Mouse (Mus musculus) liver, adult 2 months (tissue): ENCODE data around the gene Siah2. TPM values are rescaled to one million over a fixed set of nuclear protein-coding genes. Genes with fewer than 3 reads are reported as not detected.
A peak's percentile ranks its signal among the peaks of the same experiment; 100 is the strongest.

ENCODE experiments used
- DNase-seq: peaks from one replicate; pipeline ENCODE4 v3.0.0-alpha.2; 2011; ENCODE audit warnings: low read depth, low spot score; ENCODE audit errors: extremely low read depth
- H3K27ac ChIP-seq: fragments of 200-500 bp; replicated peaks from 2 replicates; pipeline ENCODE4 v1.5.1; 2012; ENCODE audit warnings: low read depth, mild to moderate bottlenecking, control low read depth, inconsistent platforms, low read length; ENCODE audit not compliant: insufficient read depth
- H3K27me3 ChIP-seq: fragments of 200-500 bp; 2 replicates; pipeline ENCODE4 v1.6.1; 2012; ENCODE audit warnings: mild to moderate bottlenecking, moderate library complexity, low read length, inconsistent platforms; ENCODE audit not compliant: control insufficient read depth, insufficient read depth
- H3K36me3 ChIP-seq: fragments of 200-500 bp; 2 replicates; pipeline ENCODE4 v1.6.1; 2012; ENCODE audit warnings: low read length, inconsistent platforms; ENCODE audit not compliant: control insufficient read depth, insufficient read depth
- H3K4me1 ChIP-seq: fragments of 200-500 bp; 2 replicates; pipeline ENCODE4 v1.6.1; 2011; ENCODE audit warnings: low read length; ENCODE audit not compliant: control insufficient read depth, insufficient read depth
- H3K4me3 ChIP-seq: fragments of 200-500 bp; 2 replicates; pipeline ENCODE4 v1.5.1; 2011; ENCODE audit warnings: low read depth, mild to moderate bottlenecking, control low read depth, low read length, moderate library complexity; ENCODE audit not compliant: insufficient read depth
- H3K79me2 ChIP-seq: fragments of 200-500 bp; 2 replicates; pipeline ENCODE4 v1.6.1; 2012; ENCODE audit warnings: inconsistent platforms, mild to moderate bottlenecking, low read length, moderate library complexity; ENCODE audit not compliant: control insufficient read depth, insufficient read depth
- H3K9ac ChIP-seq: fragments of 200-500 bp; 2 replicates; pipeline ENCODE4 v1.6.1; 2012; ENCODE audit warnings: low read depth, mild to moderate bottlenecking, control low read depth, inconsistent platforms, low read length
- CTCF ChIP-seq: fragments of 200-500 bp; IDR thresholded peaks from 2 replicates; pipeline ENCODE4 v1.5.1; 2011; ENCODE audit warnings: low read depth, low read length, control low read depth
- POLR2A ChIP-seq: fragments of 200-500 bp; IDR thresholded peaks from 2 replicates; pipeline ENCODE4 v1.6.1; 2011; ENCODE audit warnings: low read length, control low read depth; ENCODE audit not compliant: insufficient read depth; ENCODE audit errors: extremely low read depth
- WGBS: fragments of 180-500 bp; shearing (Covaris S2); methylation state at CpG from one replicate; pipeline ENCODE4 v1.1.7; 2018; 5-methylcytosine and 5-hydroxymethylcytosine counted together
- polyA plus RNA-seq: library from polyadenylated mRNA; depleted of rRNA; stranded (reverse); fragments of >200 nt; gene quantifications from 2 replicates; pipeline ENCODE4 v1.2.3, GENCODE M21; 2012; rRNA removed
- total RNA-seq: library from RNA; depleted of rRNA; stranded (reverse); fragments of >200 nt; gene quantifications from 2 replicates; pipeline ENCODE4 v1.2.3, GENCODE M21; 2014; rRNA removed

Gene Siah2
- total and polyA plus RNA-seq, 2 experiments, result 9.6 to 29.4 TPM

DNA sequence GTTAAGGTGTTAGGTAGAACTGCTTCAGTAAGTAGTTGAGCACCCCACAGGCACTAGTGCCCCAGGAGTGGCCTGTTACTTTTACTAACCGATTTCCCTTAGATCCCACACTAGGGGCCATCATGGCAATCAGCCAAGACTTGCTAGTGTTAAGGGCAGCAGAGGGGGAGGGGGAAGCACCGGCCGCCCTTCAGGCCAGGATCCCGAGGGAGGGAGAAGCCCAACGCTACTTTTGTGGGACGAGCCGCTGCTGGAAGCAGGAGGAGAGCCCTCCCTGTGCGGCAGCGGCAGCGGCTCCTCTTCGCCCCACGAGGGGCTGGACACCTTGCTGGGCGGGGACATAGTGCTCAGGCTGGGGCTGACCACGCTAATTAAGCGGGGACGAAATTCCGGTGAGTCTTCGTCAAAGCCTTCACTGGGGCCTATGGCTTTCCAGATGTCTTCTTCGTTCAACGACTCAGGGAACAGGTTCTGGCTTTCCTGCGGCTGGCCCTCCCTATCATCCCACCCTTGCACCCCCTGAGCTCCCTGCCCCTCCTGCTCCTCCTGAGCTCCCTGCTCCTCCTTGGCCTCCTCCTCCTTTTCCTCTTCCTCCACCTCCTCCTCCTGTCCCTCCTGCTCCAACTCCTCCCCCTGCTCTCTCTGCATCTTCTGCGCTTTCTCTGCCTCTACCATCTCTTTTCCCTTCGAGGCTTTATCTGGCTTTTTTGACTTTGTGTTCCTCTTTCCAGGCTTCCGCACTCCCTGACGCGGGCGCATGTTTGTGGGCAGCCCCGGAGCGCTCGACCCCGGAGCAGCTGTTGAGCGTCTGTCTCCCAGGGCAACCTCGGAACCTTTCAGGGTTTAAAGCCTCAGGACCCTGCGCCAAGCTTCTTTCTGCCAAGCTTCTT, 55.5 kb downstream of the Siah2 start, which contains the start of gene Erich6:
TSS of gene Erich6 (minus strand) at position 802 of the 890 bp plus-strand sequence.
- H3K79me2 ChIP-seq, result no peaks in the 10 kb centered on the region
- H3K27ac ChIP-seq, result no peak within 1 kb of the TSS
- H3K27me3 ChIP-seq, result no peaks in the 10 kb centered on the region
- TF ChIP-seq CTCF, result no peak
- no peak for TF ChIP-seq POLR2A
- H3K9ac ChIP-seq, result peak within 1 kb of the TSS; percentile 61
- H3K4me1 ChIP-seq, result peaks cover 4% of the 10 kb centered on the region
- H3K36me3 ChIP-seq, result no peaks in the 10 kb centered on the region
- WGBS, result 4% methylated on average over 34 of the region's 34 CpGs
- DNase-seq, result no peak
- H3K4me3 ChIP-seq, result peak within 1 kb of the TSS; percentile 58; the same call in 1 of the 2 replicates

DNA sequence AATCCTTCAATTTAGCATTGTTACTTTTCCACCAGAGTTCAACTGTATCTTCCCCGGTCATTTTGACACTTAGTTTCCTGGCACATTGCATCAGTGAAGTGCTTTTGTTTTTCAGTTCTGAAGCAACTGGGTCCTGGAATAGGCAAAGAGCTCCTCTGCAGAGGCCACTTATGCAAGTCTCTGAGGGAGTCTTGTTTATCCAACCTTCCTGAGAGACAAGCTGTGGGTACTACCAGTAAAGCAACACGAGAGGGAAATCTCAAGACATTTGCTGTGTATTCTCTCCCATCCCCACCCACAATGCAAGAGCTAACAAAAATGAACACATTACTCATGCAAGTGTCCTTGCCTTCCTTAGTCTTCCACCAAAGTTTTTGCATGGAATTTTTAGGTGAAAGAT, 60.5 kb downstream of the Siah2 start:
- Histone ChIP-seq H3K4me1 (peaks cover 4% of the 10 kb centered on the region), H3K79me2 (no peaks in the 10 kb centered on the region), H3K27ac (no peak overlapping the region), H3K9ac (no peak overlapping the region), H3K36me3 (no peaks in the 10 kb centered on the region), H3K27me3 (no peaks in the 10 kb centered on the region), H3K4me3 (no peak overlapping the region)
- DNase-seq, result no peak
- 80% methylated on average over 2 of the region's 2 CpGs for WGBS
- TF ChIP-seq POLR2A, result no peak
- TF ChIP-seq CTCF, result no peak

DNA sequence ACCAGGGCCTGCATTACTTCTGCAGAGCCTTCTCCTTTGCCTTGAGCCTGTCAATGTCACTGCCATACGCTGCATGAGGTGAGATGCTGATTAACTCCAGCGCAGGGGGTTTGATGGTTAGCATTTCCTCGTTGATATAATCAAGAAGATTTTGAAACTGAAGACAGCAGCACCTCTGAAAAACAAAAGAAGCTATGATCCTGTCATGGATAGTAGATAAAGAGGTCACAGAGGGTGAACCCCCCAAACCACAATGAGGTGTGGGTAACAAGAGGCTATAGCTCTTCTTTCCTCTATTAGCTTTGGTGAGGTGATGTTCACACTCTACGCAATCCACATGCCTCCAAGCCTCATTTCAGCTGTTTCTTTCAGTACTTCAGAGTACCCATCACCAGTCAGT, 67.2 kb downstream of the Siah2 start:
- 89% methylated on average over 4 of the region's 4 CpGs for WGBS
- Histone ChIP-seq H3K79me2 (no peaks in the 10 kb centered on the region), H3K9ac (no peak overlapping the region), H3K27me3 (no peaks in the 10 kb centered on the region), H3K4me1 (no peaks in the 10 kb centered on the region), H3K36me3 (no peaks in the 10 kb centered on the region), H3K4me3 (no peak overlapping the region), H3K27ac (no peak overlapping the region)
- no peak for DNase-seq
- TF ChIP-seq POLR2A (no peak), CTCF (no peak)

Other genes with a start within 250 kb of the Siah2 start
- gene Eif2a, start 166.6 kb downstream of the Siah2 start, total RNA-seq, result 52.5 and 66.7 TPM in 2 replicates
- 5.4 and 5.7 TPM in 2 replicates for gene Eif2a, start 166.6 kb downstream of the Siah2 start, polyA plus RNA-seq
- gene Serp1, start 166.5 kb downstream of the Siah2 start, total RNA-seq, result 165 and 177 TPM in 2 replicates
- 45.5 and 54.5 TPM in 2 replicates for gene Serp1, start 166.5 kb downstream of the Siah2 start, polyA plus RNA-seq
- gene Selenot, start 115.8 kb downstream of the Siah2 start, total RNA-seq, result 145 and 147 TPM in 2 replicates
- gene Selenot, start 115.8 kb downstream of the Siah2 start, polyA plus RNA-seq, result 41.5 and 46.8 TPM in 2 replicates
- gene Erich6, start 55.2 kb downstream of the Siah2 start, total RNA-seq, result not detected in 2 replicates
- gene Erich6, start 55.2 kb downstream of the Siah2 start, polyA plus RNA-seq, result not detected in 2 replicates
- gene Mindy4b-ps, start 129.9 kb upstream of the Siah2 start, total RNA-seq, result not detected in 2 replicates
- not detected in 2 replicates for gene Mindy4b-ps, start 129.9 kb upstream of the Siah2 start, polyA plus RNA-seq
- gene Clrn1, start 192.9 kb upstream of the Siah2 start, total RNA-seq, result not detected in 2 replicates
- gene Clrn1, start 192.9 kb upstream of the Siah2 start, polyA plus RNA-seq, result not detected in 2 replicates